Mouse (Mus musculus) small intestine, adult 2 months (tissue): Measurements from ENCODE around the gene Tmem8b.

ENCODE experiments used
- CTCF ChIP-seq: fragments of 200-500 bp; IDR thresholded peaks from 2 replicates; pipeline ENCODE4 v1.5.1; 2012; ENCODE audit warnings: low read depth, mild to moderate bottlenecking, control low read depth, inconsistent platforms, low read length, moderate library complexity, mixed read lengths; ENCODE audit not compliant: insufficient replicate concordance, insufficient read length; ENCODE audit errors: extremely low read depth
- POLR2A ChIP-seq: fragments of 200-500 bp; IDR thresholded peaks from 2 replicates; pipeline ENCODE4 v1.6.1; 2012; ENCODE audit warnings: low read depth, mild to moderate bottlenecking, control low read depth, inconsistent platforms, low read length, moderate library complexity

DNA sequence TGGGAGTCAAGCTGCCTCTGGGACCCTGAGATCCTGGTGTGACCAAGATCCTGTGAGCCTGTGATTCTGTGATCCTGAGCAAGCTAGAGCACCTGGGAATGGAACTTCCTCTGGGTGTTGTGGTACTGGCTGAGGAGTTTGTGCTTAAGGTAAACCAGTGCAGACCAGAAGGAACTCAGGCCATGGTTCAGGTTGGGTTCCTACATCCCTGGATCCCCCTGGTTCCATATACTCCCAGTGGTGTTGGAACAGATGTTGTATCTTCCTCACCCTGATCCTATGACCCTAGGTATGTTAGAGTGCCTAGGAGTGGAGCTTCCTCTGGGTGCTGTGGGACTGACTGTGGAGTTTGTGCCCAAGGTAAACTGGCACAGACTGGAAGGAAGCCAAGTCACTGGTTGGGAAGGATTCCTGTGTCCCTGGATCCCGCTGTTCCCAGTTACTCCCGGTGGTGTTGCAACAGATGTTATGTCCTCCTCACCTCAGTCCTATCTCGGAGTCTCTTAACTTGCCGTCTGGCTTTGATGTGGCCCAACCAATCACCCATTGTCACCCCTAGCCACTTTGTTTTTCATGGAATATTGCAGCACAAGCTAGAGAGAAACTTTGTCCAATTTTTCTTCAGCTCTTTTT, 48.5 kb upstream of the Tmem8b start:
- TF ChIP-seq CTCF (no peak), POLR2A (no peak)
